Mouse (Mus musculus): ENCODE data around the gene Usp7. TPM values are rescaled to one million over a fixed set of nuclear protein-coding genes. Genes with fewer than 3 reads are reported as not detected.
A peak's percentile ranks its signal among the peaks of the same experiment; 100 is the strongest.

The Usp7 gene
- polyA plus RNA-seq, 1 experiment from 2014 or later, result 31.9 TPM

DNA sequence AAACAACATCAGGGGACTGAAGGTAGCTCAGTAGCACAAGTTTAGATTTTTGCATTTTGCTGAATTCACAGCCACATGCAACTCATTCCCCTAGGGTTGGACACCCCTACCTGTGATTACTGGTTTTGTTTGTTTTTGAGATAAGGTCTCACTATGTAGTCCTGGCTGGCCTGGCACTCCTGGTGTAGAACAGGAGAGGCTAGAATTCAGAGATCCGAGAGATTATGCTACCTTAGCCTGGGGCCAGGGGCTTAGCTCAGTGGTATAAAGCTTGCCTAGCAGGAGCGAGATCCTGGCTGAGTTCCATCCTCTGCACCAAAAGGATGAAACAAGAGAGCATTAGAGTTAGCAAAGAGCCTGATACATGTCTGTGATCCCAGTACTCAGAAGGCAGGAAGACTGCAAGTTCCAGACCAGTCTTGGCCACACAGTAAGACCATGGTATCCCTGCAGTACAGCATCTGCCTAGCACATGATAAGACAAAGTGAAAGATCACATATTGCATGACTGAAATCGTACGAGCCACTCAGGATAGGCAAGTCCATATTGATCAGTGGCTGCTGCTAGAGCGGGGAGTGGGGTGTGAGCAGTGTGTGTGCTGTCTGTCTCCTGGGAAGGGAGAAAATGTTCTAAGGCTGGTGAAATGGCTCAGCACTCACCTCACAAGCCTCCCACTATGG lies 40.4 kb downstream of the Usp7 start:
- no peaks in the 10 kb centered on the region for H3K9me3 ChIP-seq (replicated peaks; ENCODE audit: control insufficient read depth, low read length)
- no peaks in the 10 kb centered on the region for H3K4me1 ChIP-seq (ENCODE audit: control insufficient read depth, insufficient read depth, low read length)
- no peaks in the 10 kb centered on the region for H3K27me3 ChIP-seq (ENCODE audit: control insufficient read depth, insufficient read depth, low read length)
- ATAC-seq (replicated peaks; ENCODE audit: insufficient number of reproducible peaks, low FRiP score, low TSS enrichment), result peak; percentile 58
- no peak overlapping the region for H3K4me3 ChIP-seq (ENCODE audit: low read depth, low read length)
- H3K9ac ChIP-seq (ENCODE audit: low read depth, low read length), result no peak overlapping the region
- H3K4me2 ChIP-seq, result no peak overlapping the region
- H3K36me3 ChIP-seq (ENCODE audit: control insufficient read depth, insufficient read depth, low read length), result no peaks in the 10 kb centered on the region
- 60% methylated on average over 5 of the region's 5 CpGs for WGBS (ENCODE audit: insufficient replicate concordance)
- no peak overlapping the region for H3K27ac ChIP-seq (ENCODE audit: low read depth, low read length)

DNA sequence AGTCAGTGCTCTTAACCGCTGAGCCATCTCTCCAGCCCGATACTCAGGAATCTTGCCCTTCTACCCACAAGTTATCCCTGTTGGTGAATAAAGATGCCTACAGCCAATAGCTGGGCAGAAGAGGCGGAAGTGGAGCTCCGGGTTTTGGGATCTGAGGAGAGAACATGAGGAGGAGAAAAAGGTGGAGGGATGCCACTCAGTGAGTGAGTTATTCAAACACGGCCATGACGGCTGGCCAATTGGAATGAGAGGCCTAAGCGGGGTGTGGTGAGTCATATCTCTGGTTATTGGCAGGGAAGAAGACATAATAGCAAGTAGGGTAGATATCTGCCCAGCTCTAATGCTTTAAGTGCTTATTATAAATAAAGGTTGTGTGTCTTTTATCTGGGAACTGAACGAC lies 43.2 kb downstream of the Usp7 start:
- no peak for ATAC-seq (replicated peaks; ENCODE audit: insufficient number of reproducible peaks, low FRiP score, low TSS enrichment)
- Histone ChIP-seq H3K36me3 (ENCODE audit: control insufficient read depth, insufficient read depth, low read length) (no peaks in the 10 kb centered on the region), H3K4me3 (ENCODE audit: low read depth, low read length) (no peak overlapping the region), H3K27me3 (ENCODE audit: control insufficient read depth, insufficient read depth, low read length) (no peaks in the 10 kb centered on the region), H3K4me2 (no peak overlapping the region), H3K9me3 (replicated peaks; ENCODE audit: control insufficient read depth, low read length) (no peaks in the 10 kb centered on the region), H3K4me1 (ENCODE audit: control insufficient read depth, insufficient read depth, low read length) (no peaks in the 10 kb centered on the region), H3K9ac (ENCODE audit: low read depth, low read length) (no peak overlapping the region), H3K27ac (ENCODE audit: low read depth, low read length) (no peak overlapping the region)
- 93% methylated on average over 8 of the region's 8 CpGs for WGBS (ENCODE audit: insufficient replicate concordance)

DNA sequence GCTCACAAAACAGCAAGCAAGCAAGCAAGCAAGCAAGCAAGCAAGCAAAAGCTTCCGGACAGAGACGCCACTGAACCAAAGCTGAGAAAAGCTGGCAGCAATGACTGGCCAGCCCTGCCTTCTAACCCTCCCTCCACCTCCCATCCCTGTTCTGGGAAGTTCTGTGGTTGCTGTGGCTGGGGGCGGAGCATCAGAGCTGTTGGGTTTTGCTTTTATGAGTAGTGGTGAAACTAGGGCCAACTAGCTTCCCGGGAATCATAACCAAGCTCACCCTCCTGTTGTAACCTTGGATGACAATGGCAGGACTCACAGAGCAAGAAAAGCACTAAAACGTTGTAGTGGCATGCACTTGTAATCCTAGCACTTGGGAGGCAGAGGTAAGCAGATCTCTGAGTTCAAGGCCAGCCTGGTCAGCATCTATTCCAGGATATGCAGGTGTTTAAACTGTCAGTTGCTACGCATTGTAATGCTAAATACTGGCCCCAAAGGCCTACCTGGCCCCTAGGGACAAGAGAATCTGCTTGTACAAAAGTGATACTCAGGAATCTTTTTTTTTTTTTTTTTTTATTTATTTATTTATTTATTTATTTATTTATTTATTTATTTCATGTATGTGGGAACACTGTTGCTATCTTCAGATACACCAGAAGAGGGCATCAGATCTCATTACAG lies 43.8 kb downstream of the Usp7 start:
- Histone ChIP-seq H3K4me2 (no peak overlapping the region), H3K4me1 (ENCODE audit: control insufficient read depth, insufficient read depth, low read length) (no peaks in the 10 kb centered on the region), H3K27me3 (ENCODE audit: control insufficient read depth, insufficient read depth, low read length) (no peaks in the 10 kb centered on the region), H3K9me3 (replicated peaks; ENCODE audit: control insufficient read depth, low read length) (no peaks in the 10 kb centered on the region), H3K36me3 (ENCODE audit: control insufficient read depth, insufficient read depth, low read length) (no peaks in the 10 kb centered on the region), H3K9ac (ENCODE audit: low read depth, low read length) (no peak overlapping the region), H3K27ac (ENCODE audit: low read depth, low read length) (no peak overlapping the region), H3K4me3 (ENCODE audit: low read depth, low read length) (no peak overlapping the region)
- 83% methylated on average over 6 of the region's 6 CpGs for WGBS (ENCODE audit: insufficient replicate concordance)
- ATAC-seq (replicated peaks; ENCODE audit: insufficient number of reproducible peaks, low FRiP score, low TSS enrichment), result no peak

DNA sequence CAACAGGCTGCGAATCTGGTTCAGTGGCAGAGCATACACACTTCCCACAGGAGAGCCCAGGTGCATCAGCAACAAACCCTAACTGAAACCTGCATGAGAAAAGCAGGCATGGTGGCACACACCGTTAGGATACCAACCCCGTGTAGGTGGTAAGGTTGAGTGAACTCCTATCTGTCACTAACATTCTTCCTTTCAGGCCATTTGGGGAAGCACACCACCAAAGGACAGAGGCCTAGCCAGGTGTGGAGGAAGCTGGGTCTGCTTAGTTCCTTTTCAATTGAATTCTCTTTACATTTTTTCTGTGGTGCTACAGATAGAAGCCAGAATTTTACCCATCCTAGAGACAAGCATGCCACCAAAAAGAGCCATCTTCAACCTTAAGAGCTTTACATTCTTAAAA lies 44.3 kb downstream of the Usp7 start:
- ATAC-seq (replicated peaks; ENCODE audit: insufficient number of reproducible peaks, low FRiP score, low TSS enrichment), result no peak
- 70% methylated on average over 3 of the region's 3 CpGs for WGBS (ENCODE audit: insufficient replicate concordance)
- H3K4me1 ChIP-seq (ENCODE audit: control insufficient read depth, insufficient read depth, low read length), result no peaks in the 10 kb centered on the region
- H3K4me3 ChIP-seq (ENCODE audit: low read depth, low read length), result no peak overlapping the region
- no peaks in the 10 kb centered on the region for H3K36me3 ChIP-seq (ENCODE audit: control insufficient read depth, insufficient read depth, low read length)
- no peak overlapping the region for H3K9ac ChIP-seq (ENCODE audit: low read depth, low read length)
- H3K27me3 ChIP-seq (ENCODE audit: control insufficient read depth, insufficient read depth, low read length), result no peaks in the 10 kb centered on the region
- no peak overlapping the region for H3K27ac ChIP-seq (ENCODE audit: low read depth, low read length)
- H3K4me2 ChIP-seq, result no peak overlapping the region
- H3K9me3 ChIP-seq (replicated peaks; ENCODE audit: control insufficient read depth, low read length), result no peaks in the 10 kb centered on the region

DNA sequence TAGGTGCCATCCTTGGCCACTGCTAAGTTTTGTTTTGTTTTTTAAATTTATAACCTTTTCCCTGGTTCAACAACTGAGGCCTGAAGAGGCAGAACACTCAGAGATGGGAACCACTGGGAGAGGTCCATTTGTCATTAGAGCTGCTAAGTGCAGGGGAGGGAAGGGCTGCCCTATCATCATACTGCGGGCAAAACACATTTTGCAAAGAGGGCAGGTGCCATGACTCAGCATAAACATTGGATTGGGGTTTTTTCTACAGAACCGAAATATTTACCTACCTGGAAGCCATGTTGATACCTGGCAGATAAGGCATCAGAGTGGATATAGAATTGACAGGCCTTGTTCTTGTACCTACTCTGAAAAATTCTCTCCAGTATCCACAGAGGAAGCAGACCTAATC lies 45.6 kb downstream of the Usp7 start:
- no peak overlapping the region for H3K9ac ChIP-seq (ENCODE audit: low read depth, low read length)
- ATAC-seq (replicated peaks; ENCODE audit: insufficient number of reproducible peaks, low FRiP score, low TSS enrichment), result peak; percentile 71; the same call in 1 of the 2 replicates
- H3K4me3 ChIP-seq (ENCODE audit: low read depth, low read length), result no peak overlapping the region
- no peaks in the 10 kb centered on the region for H3K36me3 ChIP-seq (ENCODE audit: control insufficient read depth, insufficient read depth, low read length)
- H3K4me2 ChIP-seq, result no peak overlapping the region
- WGBS (ENCODE audit: insufficient replicate concordance), result 78% methylated on average over 2 of the region's 2 CpGs
- H3K27ac ChIP-seq (ENCODE audit: low read depth, low read length), result no peak overlapping the region
- no peaks in the 10 kb centered on the region for H3K9me3 ChIP-seq (replicated peaks; ENCODE audit: control insufficient read depth, low read length)
- no peaks in the 10 kb centered on the region for H3K4me1 ChIP-seq (ENCODE audit: control insufficient read depth, insufficient read depth, low read length)
- no peaks in the 10 kb centered on the region for H3K27me3 ChIP-seq (ENCODE audit: control insufficient read depth, insufficient read depth, low read length)

DNA sequence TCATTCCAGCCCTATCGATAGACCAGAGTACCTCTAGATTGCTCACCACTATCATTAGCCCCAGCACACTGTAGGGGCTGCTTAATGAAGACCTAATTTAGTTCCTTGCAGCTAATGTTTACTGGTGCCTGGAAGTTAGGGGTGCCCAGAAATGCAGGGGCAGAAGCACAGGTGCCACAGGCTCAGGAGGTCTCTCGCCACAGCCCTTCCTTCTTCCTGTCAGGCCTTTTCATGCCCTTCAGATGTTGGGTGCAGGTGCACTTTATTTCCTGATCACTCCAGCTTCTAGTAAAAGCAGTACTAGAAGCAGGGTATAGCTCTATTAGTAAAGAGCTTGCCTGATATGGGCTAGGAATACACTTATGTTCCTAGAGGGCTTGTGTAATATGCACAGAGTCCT lies 46.4 kb downstream of the Usp7 start:
- H3K9me3 ChIP-seq (replicated peaks; ENCODE audit: control insufficient read depth, low read length), result no peaks in the 10 kb centered on the region
- no peak overlapping the region for H3K27ac ChIP-seq (ENCODE audit: low read depth, low read length)
- no peak overlapping the region for H3K4me3 ChIP-seq (ENCODE audit: low read depth, low read length)
- H3K27me3 ChIP-seq (ENCODE audit: control insufficient read depth, insufficient read depth, low read length), result no peaks in the 10 kb centered on the region
- H3K9ac ChIP-seq (ENCODE audit: low read depth, low read length), result no peak overlapping the region
- H3K36me3 ChIP-seq (ENCODE audit: control insufficient read depth, insufficient read depth, low read length), result no peaks in the 10 kb centered on the region
- ATAC-seq (replicated peaks; ENCODE audit: insufficient number of reproducible peaks, low FRiP score, low TSS enrichment), result no peak
- H3K4me1 ChIP-seq (ENCODE audit: control insufficient read depth, insufficient read depth, low read length), result no peaks in the 10 kb centered on the region
- no peak overlapping the region for H3K4me2 ChIP-seq
- 90% methylated on average over 2 of the region's 2 CpGs for WGBS (ENCODE audit: insufficient replicate concordance)

DNA sequence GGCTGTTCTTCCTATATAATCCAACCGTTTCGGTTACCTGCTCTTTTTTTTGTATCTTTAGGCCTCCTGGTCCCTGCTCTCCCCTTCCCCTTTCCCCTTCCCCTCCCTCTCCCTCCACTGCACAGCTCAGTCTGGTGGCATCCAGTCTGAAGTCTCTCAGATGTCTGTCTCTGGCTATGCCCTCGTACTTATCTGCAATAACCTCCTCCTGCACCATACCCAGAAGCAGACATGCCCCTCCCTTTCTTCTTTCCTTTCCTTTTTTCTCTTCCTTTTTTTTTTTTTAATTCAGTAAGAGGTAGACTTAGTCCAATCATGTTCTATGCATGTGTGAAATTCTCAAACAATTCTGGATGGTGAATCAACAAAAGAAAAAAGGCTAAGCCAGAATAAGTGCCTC lies 48.1 kb downstream of the Usp7 start:
- no peak overlapping the region for H3K4me2 ChIP-seq
- H3K36me3 ChIP-seq (ENCODE audit: control insufficient read depth, insufficient read depth, low read length), result no peaks in the 10 kb centered on the region
- no peaks in the 10 kb centered on the region for H3K4me1 ChIP-seq (ENCODE audit: control insufficient read depth, insufficient read depth, low read length)
- no peak overlapping the region for H3K27ac ChIP-seq (ENCODE audit: low read depth, low read length)
- no peak overlapping the region for H3K4me3 ChIP-seq (ENCODE audit: low read depth, low read length)
- WGBS (ENCODE audit: insufficient replicate concordance), result 61% methylated on average over 3 of the region's 3 CpGs
- no peaks in the 10 kb centered on the region for H3K9me3 ChIP-seq (replicated peaks; ENCODE audit: control insufficient read depth, low read length)
- H3K27me3 ChIP-seq (ENCODE audit: control insufficient read depth, insufficient read depth, low read length), result no peaks in the 10 kb centered on the region
- no peak overlapping the region for H3K9ac ChIP-seq (ENCODE audit: low read depth, low read length)
- no peak for ATAC-seq (replicated peaks; ENCODE audit: insufficient number of reproducible peaks, low FRiP score, low TSS enrichment)

DNA sequence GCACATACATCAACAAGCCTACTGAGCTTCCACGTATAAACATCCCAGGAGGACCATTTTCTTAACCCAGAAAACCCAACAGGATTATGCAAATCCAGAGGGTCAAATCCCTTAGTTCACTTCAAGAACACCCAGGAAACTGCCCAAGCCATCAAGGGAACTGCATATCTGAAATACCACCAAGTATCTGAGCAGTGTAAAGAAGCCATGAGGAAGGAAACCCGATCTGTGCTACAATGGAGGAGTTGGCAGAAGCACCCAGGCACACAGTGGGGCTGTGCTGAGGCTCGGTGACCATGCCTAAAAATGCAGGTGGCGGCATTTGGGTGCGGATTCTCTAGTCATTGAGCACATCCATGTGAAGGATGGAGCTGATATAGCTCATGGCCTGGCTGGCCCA lies 50.4 kb downstream of the Usp7 start:
- no peak overlapping the region for H3K27ac ChIP-seq (ENCODE audit: low read depth, low read length)
- H3K4me1 ChIP-seq (ENCODE audit: control insufficient read depth, insufficient read depth, low read length), result peaks cover 5% of the 10 kb centered on the region
- no peaks in the 10 kb centered on the region for H3K9me3 ChIP-seq (replicated peaks; ENCODE audit: control insufficient read depth, low read length)
- H3K4me2 ChIP-seq, result no peak overlapping the region
- no peak for ATAC-seq (replicated peaks; ENCODE audit: insufficient number of reproducible peaks, low FRiP score, low TSS enrichment)
- H3K9ac ChIP-seq (ENCODE audit: low read depth, low read length), result no peak overlapping the region
- WGBS (ENCODE audit: insufficient replicate concordance), result 71% methylated on average over 5 of the region's 5 CpGs
- no peaks in the 10 kb centered on the region for H3K36me3 ChIP-seq (ENCODE audit: control insufficient read depth, insufficient read depth, low read length)
- no peaks in the 10 kb centered on the region for H3K27me3 ChIP-seq (ENCODE audit: control insufficient read depth, insufficient read depth, low read length)
- H3K4me3 ChIP-seq (ENCODE audit: low read depth, low read length), result no peak overlapping the region

DNA sequence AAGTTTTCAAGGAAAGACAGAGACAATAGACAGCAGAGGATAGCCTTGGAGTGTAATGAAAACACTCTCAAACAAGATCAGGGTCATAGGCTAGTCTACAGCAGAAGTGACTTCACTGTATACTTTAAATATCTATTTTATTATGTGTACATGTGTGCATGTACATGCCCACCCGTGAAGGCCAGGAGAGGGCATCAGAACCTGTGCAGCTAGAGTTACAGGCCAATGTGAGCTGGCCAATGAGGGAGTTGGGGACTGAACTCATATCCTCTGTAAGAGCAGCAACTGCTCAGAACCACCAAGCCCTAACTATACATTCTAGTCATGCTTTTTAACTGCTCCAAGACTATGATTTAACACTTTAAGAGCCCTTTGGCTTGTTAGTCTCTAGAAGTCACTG lies 51.0 kb downstream of the Usp7 start:
- no peak overlapping the region for H3K9ac ChIP-seq (ENCODE audit: low read depth, low read length)
- H3K27ac ChIP-seq (ENCODE audit: low read depth, low read length), result no peak overlapping the region
- H3K9me3 ChIP-seq (replicated peaks; ENCODE audit: control insufficient read depth, low read length), result no peaks in the 10 kb centered on the region
- H3K4me3 ChIP-seq (ENCODE audit: low read depth, low read length), result no peak overlapping the region
- no peak for ATAC-seq (replicated peaks; ENCODE audit: insufficient number of reproducible peaks, low FRiP score, low TSS enrichment)
- 72% methylated on average over 1 of the region's 1 CpGs for WGBS (ENCODE audit: insufficient replicate concordance)
- no peak overlapping the region for H3K4me2 ChIP-seq
- H3K4me1 ChIP-seq (ENCODE audit: control insufficient read depth, insufficient read depth, low read length), result peaks cover 11% of the 10 kb centered on the region
- H3K27me3 ChIP-seq (ENCODE audit: control insufficient read depth, insufficient read depth, low read length), result no peaks in the 10 kb centered on the region
- no peaks in the 10 kb centered on the region for H3K36me3 ChIP-seq (ENCODE audit: control insufficient read depth, insufficient read depth, low read length)
